8 mouse cellular contexts compared by ENCODE assay signal in the genomic region with DNA sequence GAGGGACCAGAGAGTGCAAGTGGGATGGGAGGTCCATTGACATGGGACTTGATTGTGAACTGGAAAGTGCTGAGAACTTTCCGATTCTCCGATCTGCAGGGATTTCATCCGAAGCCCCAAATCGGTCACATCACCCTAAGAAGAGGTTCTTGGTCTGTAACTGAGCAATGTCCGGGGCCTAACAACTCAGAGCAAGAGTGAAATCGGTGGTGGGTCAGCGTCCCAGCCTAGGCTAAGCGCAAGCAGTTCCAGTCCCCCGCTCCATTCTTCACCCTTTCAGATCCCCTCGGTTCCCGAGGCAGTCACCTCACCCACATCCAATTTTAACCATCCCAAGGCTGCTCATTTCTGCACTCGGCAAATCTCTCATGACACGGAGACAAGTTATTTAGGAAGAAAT. TPM values are rescaled to one million over a fixed set of nuclear protein-coding genes. Genes with fewer than 3 reads are reported as not detected.
DNase-seq lines count a peak whose midpoint lies in the region; ATAC-seq lines count a peak whose summit lies in the region.

No protein-coding gene starts in this region.

- H3K4me3 ChIP-seq in heart, embryonic 10.5 days: peak overlapping the region; percentile 73
- H3K4me3 ChIP-seq in brown adipose tissue, adult 24 weeks (ENCODE audit: insufficient read depth, low read depth, low read length): peak overlapping the region; percentile 81
- H3K4me3 ChIP-seq in hindbrain, embryonic 16.5 days (ENCODE audit: low read length): peak overlapping the region; percentile 56
- H3K4me3 ChIP-seq in macrophage (ENCODE audit: inconsistent target): peak overlapping the region; percentile 63

- peak overlapping the region; percentile 88 for H3K9ac ChIP-seq in hindbrain, embryonic 16.5 days (ENCODE audit: low read depth, low read length)

- no peaks in the 10 kb centered on the region for H3K79me2 ChIP-seq in macrophage (ENCODE audit: inconsistent target)

- no peak for DNase-seq in heart, embryonic 10.5 days (ENCODE audit: low spot score)
- DNase-seq in heart, adult 9 months (ENCODE audit: low spot score in 2 of 2): no peak
- DNase-seq in left cerebral cortex, postnatal 36 days (ENCODE audit: low spot score in 2 of 2): no peak
- DNase-seq in layer of hippocampus, adult 18-20 months (ENCODE audit: low spot score in 2 of 2): no peak
- no peak for DNase-seq in frontal cortex, postnatal 14 days (ENCODE audit: low spot score in 2 of 2)

- peaks cover 51% of the 10 kb centered on the region for H3K4me1 ChIP-seq in heart, embryonic 10.5 days
- peaks cover 5% of the 10 kb centered on the region; the same call in 1 of the 2 replicates for H3K4me1 ChIP-seq in brown adipose tissue, adult 24 weeks (ENCODE audit: control insufficient read depth, insufficient read depth, insufficient read length, low read length)
- peaks cover 33% of the 10 kb centered on the region for H3K4me1 ChIP-seq in hindbrain, embryonic 16.5 days (ENCODE audit: control insufficient read depth, insufficient read depth, low read depth, low read length)

- under 1% methylated on average over 13 of the region's 13 CpGs for WGBS in heart, embryonic 10.5 days
- under 1% methylated on average over 13 of the region's 13 CpGs for WGBS in hindbrain, embryonic 16.5 days
- WGBS in macrophage (ENCODE audit: missing documents): 3% methylated on average over 13 of the region's 13 CpGs

- intact Hi-C loops in left cerebral cortex, postnatal 36 days (cut with DNase I): no loop called here

- peak overlapping the region; percentile 76 for H3K4me2 ChIP-seq in hindbrain, embryonic 16.5 days (ENCODE audit: low read length)

- H3K27me3 ChIP-seq in heart, embryonic 10.5 days (ENCODE audit: insufficient read depth, poor library complexity, severe bottlenecking): no peaks in the 10 kb centered on the region
- no peaks in the 10 kb centered on the region for H3K27me3 ChIP-seq in hindbrain, embryonic 16.5 days (replicated peaks; ENCODE audit: control insufficient read depth, insufficient read depth, low read length)

- ATAC-seq in hindbrain, embryonic 16.5 days: no peak; the same call in 1 of the 2 replicates

- H3K27ac ChIP-seq in heart, embryonic 10.5 days: peak overlapping the region; percentile 92
- peak overlapping the region; percentile 79 for H3K27ac ChIP-seq in brown adipose tissue, adult 24 weeks (replicated peaks; ENCODE audit: low read depth, low read length)
- H3K27ac ChIP-seq in hindbrain, embryonic 16.5 days (ENCODE audit: low read depth, low read length): peak overlapping the region; percentile 93
- peak overlapping the region; percentile 63 for H3K27ac ChIP-seq in macrophage

- no peaks in the 10 kb centered on the region for H3K9me3 ChIP-seq in heart, embryonic 10.5 days
- no peaks in the 10 kb centered on the region for H3K9me3 ChIP-seq in hindbrain, embryonic 16.5 days (ENCODE audit: control insufficient read depth, low read length)

- no peaks in the 10 kb centered on the region for H3K36me3 ChIP-seq in heart, embryonic 10.5 days
- no peaks in the 10 kb centered on the region for H3K36me3 ChIP-seq in hindbrain, embryonic 16.5 days (ENCODE audit: control insufficient read depth, insufficient read depth, low read length)
- no peaks in the 10 kb centered on the region for H3K36me3 ChIP-seq in macrophage (ENCODE audit: inconsistent target)

RNA-seq across cellular contexts. Expression of a gene that starts 0.5 kb away (rescaled TPM):
- polyA plus RNA-seq in heart, embryonic 10.5 days (2016; fragmentation: Nextera tagmentation; extraction: Ambion mirVana): 29.1 and 30.4 TPM in 2 replicates
- 2.5 and 4.6 TPM in 2 replicates for polyA plus RNA-seq in brown adipose tissue, adult 24 weeks (2012; ENCODE audit: insufficient read depth, insufficient read length, missing spikeins)
- polyA plus RNA-seq in hindbrain, embryonic 16.5 days (2015; fragmentation: Nextera tagmentation; extraction: Ambion mirVana): 38.6 and 42.6 TPM in 2 replicates
- 1 to 10 TPM in 7 of 26 experiments, under 1 TPM in 1, not detected in 18; 0.79 to 3.1 (median 1.5) TPM for total RNA-seq in macrophage (2018; cell fraction: chromatin; rRNA removed)
- total RNA-seq in macrophage (2018; cell fraction: cytosol; rRNA removed): 1 to 10 TPM; 1.9 to 5.8 (median 3.9) TPM
- total RNA-seq in macrophage (2018; cell fraction: nucleus; rRNA removed): 1 to 10 TPM in 18 of 26 experiments, under 1 TPM in 1, not detected in 7; 0.86 to 6.4 (median 2.7) TPM
- 4.1 to 7.3 TPM (median 4.2 TPM) in 3 replicates for polyA plus RNA-seq in macrophage (2018)
- 10 to 100 TPM; 19.5 to 20.5 TPM for total RNA-seq in left cerebral cortex, postnatal 36 days (2021)
- 10 to 100 TPM; 15.2 to 21.0 TPM for total RNA-seq in layer of hippocampus, adult 18-20 months (2021)

RNA-seq across cellular contexts. Expression of a gene that starts 10.6 kb away (rescaled TPM):
- polyA plus RNA-seq in heart, embryonic 10.5 days (2016; fragmentation: Nextera tagmentation; extraction: Ambion mirVana): 8.2 and 9.0 TPM in 2 replicates
- polyA plus RNA-seq in brown adipose tissue, adult 24 weeks (2012; ENCODE audit: insufficient read depth, insufficient read length, missing spikeins): 8.1 and 8.3 TPM in 2 replicates
- polyA plus RNA-seq in hindbrain, embryonic 16.5 days (2015; fragmentation: Nextera tagmentation; extraction: Ambion mirVana): 18.1 and 20.9 TPM in 2 replicates
- 10 to 100 TPM in 17 of 26 experiments, 1 to 10 TPM in 9; 3.6 to 22.4 (median 12.0) TPM for total RNA-seq in macrophage (2018; cell fraction: chromatin; rRNA removed)
- 10 to 100 TPM; 21.1 to 43.6 (median 31.0) TPM for total RNA-seq in macrophage (2018; cell fraction: cytosol; rRNA removed)
- total RNA-seq in macrophage (2018; cell fraction: nucleus; rRNA removed): 10 to 100 TPM; 13.9 to 44.9 (median 28.3) TPM
- polyA plus RNA-seq in macrophage (2018): 11.7 to 37.1 TPM (median 15.6 TPM) in 3 replicates
- total RNA-seq in left cerebral cortex, postnatal 36 days (2021): 10 to 100 TPM; 30.7 to 38.4 TPM
- 10 to 100 TPM; 32.9 to 36.4 TPM for total RNA-seq in layer of hippocampus, adult 18-20 months (2021)

RNA-seq across cellular contexts. Expression of a gene that starts 18.2 kb away (rescaled TPM):
- polyA plus RNA-seq in heart, embryonic 10.5 days (2016; fragmentation: Nextera tagmentation; extraction: Ambion mirVana): 85.8 and 93.0 TPM in 2 replicates
- polyA plus RNA-seq in brown adipose tissue, adult 24 weeks (2012; ENCODE audit: insufficient read depth, insufficient read length, missing spikeins): 42.0 and 54.9 TPM in 2 replicates
- 402 and 475 TPM in 2 replicates for polyA plus RNA-seq in hindbrain, embryonic 16.5 days (2015; fragmentation: Nextera tagmentation; extraction: Ambion mirVana)
- 100 to 1,000 TPM in 20 of 26 experiments, 10 to 100 TPM in 6; 79.4 to 259 (median 167) TPM for total RNA-seq in macrophage (2018; cell fraction: chromatin; rRNA removed)
- 10 to 100 TPM; 20.1 to 40.4 (median 26.4) TPM for total RNA-seq in macrophage (2018; cell fraction: cytosol; rRNA removed)
- total RNA-seq in macrophage (2018; cell fraction: nucleus; rRNA removed): 100 to 1,000 TPM in 24 of 26 experiments, 10 to 100 TPM in 2; 83.9 to 283 (median 140) TPM
- 23.6 to 47.7 TPM (median 36.7 TPM) in 3 replicates for polyA plus RNA-seq in macrophage (2018)
- total RNA-seq in left cerebral cortex, postnatal 36 days (2021): 1,000 to 10,000 TPM; 1,090 to 1,186 TPM
- 1,000 to 10,000 TPM in 1 of 2 experiments, 100 to 1,000 TPM in 1; 995 to 1,010 TPM for total RNA-seq in layer of hippocampus, adult 18-20 months (2021)

RNA-seq across cellular contexts. Expression of a gene that starts 24.6 kb away (rescaled TPM):
- 110 and 147 TPM in 2 replicates for polyA plus RNA-seq in heart, embryonic 10.5 days (2016; fragmentation: Nextera tagmentation; extraction: Ambion mirVana)
- 0.79 TPM in 1 of 2 replicates, not detected in the other for polyA plus RNA-seq in brown adipose tissue, adult 24 weeks (2012; ENCODE audit: insufficient read depth, insufficient read length, missing spikeins)
- polyA plus RNA-seq in hindbrain, embryonic 16.5 days (2015; fragmentation: Nextera tagmentation; extraction: Ambion mirVana): 26.9 and 32.2 TPM in 2 replicates
- 10 to 100 TPM in 7 of 26 experiments, 1 to 10 TPM in 15, under 1 TPM in 2, not detected in 2; 0.53 to 31.9 (median 6.0) TPM for total RNA-seq in macrophage (2018; cell fraction: chromatin; rRNA removed)
- total RNA-seq in macrophage (2018; cell fraction: cytosol; rRNA removed): 1 to 10 TPM; 1.8 to 7.3 (median 4.3) TPM
- 10 to 100 TPM in 3 of 26 experiments, 1 to 10 TPM in 21, under 1 TPM in 1, not detected in 1; 0.69 to 20.2 (median 3.6) TPM for total RNA-seq in macrophage (2018; cell fraction: nucleus; rRNA removed)
- polyA plus RNA-seq in macrophage (2018): 4.2 to 8.5 TPM (median 7.3 TPM) in 3 replicates
- 1 to 10 TPM in 1 of 2 experiments, under 1 TPM in 1; 0.43 to 1.1 TPM for total RNA-seq in left cerebral cortex, postnatal 36 days (2021)
- total RNA-seq in layer of hippocampus, adult 18-20 months (2021): not detected

RNA-seq across cellular contexts. Expression of a gene that starts 24.9 kb away (rescaled TPM):
- polyA plus RNA-seq in heart, embryonic 10.5 days (2016; fragmentation: Nextera tagmentation; extraction: Ambion mirVana): 8.0 and 8.8 TPM in 2 replicates
- polyA plus RNA-seq in brown adipose tissue, adult 24 weeks (2012; ENCODE audit: insufficient read depth, insufficient read length, missing spikeins): 7.9 and 15.6 TPM in 2 replicates
- polyA plus RNA-seq in hindbrain, embryonic 16.5 days (2015; fragmentation: Nextera tagmentation; extraction: Ambion mirVana): 11.1 and 11.2 TPM in 2 replicates
- 100 to 1,000 TPM in 3 of 26 experiments, 10 to 100 TPM in 20, 1 to 10 TPM in 3; 2.1 to 182 (median 41.9) TPM for total RNA-seq in macrophage (2018; cell fraction: chromatin; rRNA removed)
- total RNA-seq in macrophage (2018; cell fraction: cytosol; rRNA removed): 10 to 100 TPM in 18 of 26 experiments, 1 to 10 TPM in 8; 1.2 to 30.8 (median 12.4) TPM
- total RNA-seq in macrophage (2018; cell fraction: nucleus; rRNA removed): 100 to 1,000 TPM in 2 of 26 experiments, 10 to 100 TPM in 19, 1 to 10 TPM in 5; 3.2 to 114 (median 23.5) TPM
- 8.8 to 17.5 TPM (median 11.6 TPM) in 3 replicates for polyA plus RNA-seq in macrophage (2018)
- total RNA-seq in left cerebral cortex, postnatal 36 days (2021): 100 to 1,000 TPM; 106 to 122 TPM
- total RNA-seq in layer of hippocampus, adult 18-20 months (2021): 100 to 1,000 TPM in 1 of 2 experiments, 10 to 100 TPM in 1; 92.9 to 115 TPM
